Mouse (Mus musculus): ENCODE results near the gene Slco2a1. TPM values are rescaled to one million over a fixed set of nuclear protein-coding genes. Genes with fewer than 3 reads are reported as not detected.

Gene Slco2a1
- polyA plus RNA-seq, 1 experiment from 2014 or later, result 9.8 TPM

- no peaks in the 10 kb centered on the region for H3K36me3 ChIP-seq (ENCODE audit: insufficient read depth, low read length)
- H3K4me1 ChIP-seq (replicated peaks; ENCODE audit: insufficient read depth, low read length), result 0 out of 2 replicates have a peak, but pooled peaks cover 3% of the 10 kb centered on the region
- no peak overlapping the region for H3K9ac ChIP-seq (ENCODE audit: low read depth, low read length)
- no peak for ATAC-seq (replicated peaks; ENCODE audit: low FRiP score, low read depth)
- H3K9me3 ChIP-seq (replicated peaks; ENCODE audit: low read length), result no peaks in the 10 kb centered on the region
- H3K4me3 ChIP-seq (replicated peaks; ENCODE audit: low read depth, low read length), result no peak overlapping the region
- TF ChIP-seq CTCF (IDR thresholded peaks at IDR 0.05; ENCODE audit: low read depth), result no peak
- WGBS, result 68% methylated on average over 3 of the region's 3 CpGs
- no peaks in the 10 kb centered on the region for H3K27me3 ChIP-seq (ENCODE audit: insufficient read depth, low read length)
- DNase-seq (ENCODE audit: low spot score), result no peak
- no peak overlapping the region for H3K27ac ChIP-seq
- H3K4me2 ChIP-seq (ENCODE audit: low read length), result no peak overlapping the region
Observed at GRCm38 (mm10) chr9:103080211-103080610, 91.7 kb downstream of the Slco2a1 start.

- H3K4me3 ChIP-seq (replicated peaks; ENCODE audit: low read depth, low read length), result no peak overlapping the region
- H3K4me2 ChIP-seq (ENCODE audit: low read length), result no peak overlapping the region
- DNase-seq (ENCODE audit: low spot score) (no peak), ATAC-seq (replicated peaks; ENCODE audit: low FRiP score, low read depth) (no peak)
- 0 out of 2 replicates have a peak, but pooled peaks cover under 1% of the 10 kb centered on the region for H3K4me1 ChIP-seq (replicated peaks; ENCODE audit: insufficient read depth, low read length)
- H3K9ac ChIP-seq (ENCODE audit: low read depth, low read length), result no peak overlapping the region
- H3K9me3 ChIP-seq (replicated peaks; ENCODE audit: low read length), result no peaks in the 10 kb centered on the region
- H3K36me3 ChIP-seq (ENCODE audit: insufficient read depth, low read length), result no peaks in the 10 kb centered on the region
- WGBS, result 61% methylated on average over 8 of the region's 8 CpGs
- TF ChIP-seq CTCF (IDR thresholded peaks at IDR 0.05; ENCODE audit: low read depth), result no peak
- no peak overlapping the region for H3K27ac ChIP-seq
- no peaks in the 10 kb centered on the region for H3K27me3 ChIP-seq (ENCODE audit: insufficient read depth, low read length)
Observed at GRCm38 (mm10) chr9:103082246-103082975, 93.9 kb downstream of the Slco2a1 start.

GRCm38 (mm10) chr9:103083405-103083804 lies 94.9 kb downstream of the Slco2a1 start:
- 87% methylated on average over 3 of the region's 3 CpGs for WGBS
- no peak overlapping the region for H3K27ac ChIP-seq
- TF ChIP-seq CTCF (IDR thresholded peaks at IDR 0.05; ENCODE audit: low read depth), result no peak
- no peaks in the 10 kb centered on the region for H3K4me1 ChIP-seq (replicated peaks; ENCODE audit: insufficient read depth, low read length)
- H3K36me3 ChIP-seq (ENCODE audit: insufficient read depth, low read length), result no peaks in the 10 kb centered on the region
- no peaks in the 10 kb centered on the region for H3K9me3 ChIP-seq (replicated peaks; ENCODE audit: low read length)
- no peaks in the 10 kb centered on the region for H3K27me3 ChIP-seq (ENCODE audit: insufficient read depth, low read length)
- no peak overlapping the region for H3K4me3 ChIP-seq (replicated peaks; ENCODE audit: low read depth, low read length)
- no peak overlapping the region for H3K9ac ChIP-seq (ENCODE audit: low read depth, low read length)
- ATAC-seq (replicated peaks; ENCODE audit: low FRiP score, low read depth) (no peak), DNase-seq (ENCODE audit: low spot score) (no peak)
- no peak overlapping the region for H3K4me2 ChIP-seq (ENCODE audit: low read length)

DNA sequence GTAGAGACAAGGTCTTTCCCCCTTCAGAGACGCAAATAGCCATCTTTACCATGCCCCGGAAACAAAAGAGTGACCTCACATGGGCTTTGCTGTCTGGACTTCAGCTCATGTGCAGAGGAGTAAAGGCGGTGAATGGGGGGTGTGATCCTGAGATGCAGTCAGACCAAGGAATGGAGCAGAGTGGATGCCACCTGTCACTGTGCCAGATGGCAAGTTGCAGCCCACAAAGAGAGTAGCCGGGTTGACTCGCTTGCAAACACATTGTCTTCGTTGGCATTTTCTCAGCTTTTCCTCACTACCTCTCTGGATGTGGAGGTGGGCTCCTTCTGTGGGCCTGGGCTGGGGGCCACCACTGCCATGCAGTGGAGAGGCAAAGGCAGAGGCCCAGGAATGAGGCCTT lies 98.2 kb downstream of the Slco2a1 start:
- Histone ChIP-seq H3K9ac (ENCODE audit: low read depth, low read length) (no peak overlapping the region), H3K9me3 (replicated peaks; ENCODE audit: low read length) (no peaks in the 10 kb centered on the region), H3K4me1 (replicated peaks; ENCODE audit: insufficient read depth, low read length) (no peaks in the 10 kb centered on the region; the same call in 1 of the 2 replicates), H3K27ac (no peak overlapping the region), H3K27me3 (ENCODE audit: insufficient read depth, low read length) (no peaks in the 10 kb centered on the region), H3K4me2 (ENCODE audit: low read length) (no peak overlapping the region), H3K4me3 (replicated peaks; ENCODE audit: low read depth, low read length) (no peak overlapping the region), H3K36me3 (ENCODE audit: insufficient read depth, low read length) (no peaks in the 10 kb centered on the region)
- DNase-seq (ENCODE audit: low spot score), result no peak
- no peak for TF ChIP-seq CTCF (IDR thresholded peaks at IDR 0.05; ENCODE audit: low read depth)
- 92% methylated on average over 6 of the region's 6 CpGs for WGBS
- ATAC-seq (replicated peaks; ENCODE audit: low FRiP score, low read depth), result no peak

- no peak for TF ChIP-seq CTCF (IDR thresholded peaks at IDR 0.05; ENCODE audit: low read depth)
- no peaks in the 10 kb centered on the region for H3K9me3 ChIP-seq (replicated peaks; ENCODE audit: low read length)
- H3K4me2 ChIP-seq (ENCODE audit: low read length), result no peak overlapping the region
- H3K36me3 ChIP-seq (ENCODE audit: insufficient read depth, low read length), result no peaks in the 10 kb centered on the region
- no peaks in the 10 kb centered on the region; the same call in 1 of the 2 replicates for H3K4me1 ChIP-seq (replicated peaks; ENCODE audit: insufficient read depth, low read length)
- no peak overlapping the region for H3K4me3 ChIP-seq (replicated peaks; ENCODE audit: low read depth, low read length)
- H3K9ac ChIP-seq (ENCODE audit: low read depth, low read length), result no peak overlapping the region
- 28% methylated on average over 8 of the region's 8 CpGs for WGBS
- no peaks in the 10 kb centered on the region for H3K27me3 ChIP-seq (ENCODE audit: insufficient read depth, low read length)
- ATAC-seq (replicated peaks; ENCODE audit: low FRiP score, low read depth) (no peak), DNase-seq (ENCODE audit: low spot score) (no peak)
- no peak overlapping the region for H3K27ac ChIP-seq
Observed at GRCm38 (mm10) chr9:103087301-103087700, 98.8 kb downstream of the Slco2a1 start.

DNA sequence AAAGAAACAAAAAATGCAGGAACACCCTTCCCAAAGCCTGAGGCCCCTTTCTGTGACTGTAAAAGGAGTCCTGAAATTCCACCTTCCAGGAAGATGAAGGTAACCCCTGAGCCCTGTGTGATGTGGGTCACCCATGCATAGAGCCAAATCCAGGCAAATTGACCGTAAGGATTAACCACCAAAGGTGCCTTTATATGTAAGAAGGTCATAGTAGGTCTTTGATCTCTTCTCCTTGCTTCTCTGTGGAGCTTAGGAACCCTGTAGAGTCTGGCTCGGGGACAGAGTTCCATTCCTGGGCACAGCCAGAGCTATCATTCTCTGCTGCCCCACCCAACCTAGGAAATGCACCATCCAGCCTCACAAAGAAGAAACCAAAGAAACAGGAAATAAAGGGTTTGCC lies 100.1 kb downstream of the Slco2a1 start:
- WGBS, result 75% methylated on average over 2 of the region's 2 CpGs
- no peak for ATAC-seq (replicated peaks; ENCODE audit: low FRiP score, low read depth)
- H3K9ac ChIP-seq (ENCODE audit: low read depth, low read length), result no peak overlapping the region

More for the DNA sequence above, 100.1 kb downstream of the Slco2a1 start:
- H3K9me3 ChIP-seq (replicated peaks; ENCODE audit: low read length), result no peaks in the 10 kb centered on the region
- no peak overlapping the region for H3K4me3 ChIP-seq (replicated peaks; ENCODE audit: low read depth, low read length)
- no peaks in the 10 kb centered on the region; the same call in 1 of the 2 replicates for H3K4me1 ChIP-seq (replicated peaks; ENCODE audit: insufficient read depth, low read length)
- H3K27me3 ChIP-seq (ENCODE audit: insufficient read depth, low read length), result no peaks in the 10 kb centered on the region
- H3K36me3 ChIP-seq (ENCODE audit: insufficient read depth, low read length), result no peaks in the 10 kb centered on the region
- H3K27ac ChIP-seq, result no peak overlapping the region
- H3K4me2 ChIP-seq (ENCODE audit: low read length), result no peak overlapping the region
- no peak for TF ChIP-seq CTCF (IDR thresholded peaks at IDR 0.05; ENCODE audit: low read depth)
- no peak for DNase-seq (ENCODE audit: low spot score)

Measured in kidney, postnatal 0 days (tissue).